Mouse (Mus musculus): Measurements from ENCODE around the gene Adam3. TPM values are rescaled to one million over a fixed set of nuclear protein-coding genes. Genes with fewer than 3 reads are reported as not detected.

The Adam3 gene
- total RNA-seq (2017) = 4.1 TPM in 1 of 2 replicates, not detected in the other

GRCm38 (mm10) chr8:24725630-24726029, at the start of gene Adam3:
TSS of gene Adam3 (minus strand) at chr8:24725852.
- ATAC-seq (replicated peaks; ENCODE audit: low read depth, poor library complexity, severe bottlenecking) = peak; percentile 100

GRCm38 (mm10) chr8:24724886-24725626, 596 bp downstream of the Adam3 start:
- ATAC-seq (replicated peaks; ENCODE audit: low read depth, poor library complexity, severe bottlenecking) = no peak

Other genes starting within 250 kb of the Adam3 start
- not detected in 2 replicates for gene Adam5, start 98.5 kb upstream of the Adam3 start, total RNA-seq (2017)

Data from common myeloid progenitor, adult 5-6 weeks (primary cell).